Mouse (Mus musculus) monocyte, adult 5-6 weeks (primary cell): ENCODE data around the gene Osbpl9. TPM values are rescaled to one million over a fixed set of nuclear protein-coding genes. Genes with fewer than 3 reads are reported as not detected.

Experiments used
- ATAC-seq: fragments of 153-309, 156-312 bp; replicated peaks from 2 replicates; pipeline ENCODE4 v1.8.0; 2017; ENCODE audit warnings: mild to moderate bottlenecking; ENCODE audit not compliant: low TSS enrichment, insufficient number of reproducible peaks, severe bottlenecking, poor library complexity, low FRiP score
- total RNA-seq: library from RNA; stranded (forward); fragments of 200-1000, 200-491, 200-594 nt; gene quantifications from 3 replicates; pipeline ENCODE4 v1.2.3, GENCODE M21; 2017

Osbpl9 gene
- total RNA-seq, 1 experiment from 2014 or later = 250 TPM

DNA sequence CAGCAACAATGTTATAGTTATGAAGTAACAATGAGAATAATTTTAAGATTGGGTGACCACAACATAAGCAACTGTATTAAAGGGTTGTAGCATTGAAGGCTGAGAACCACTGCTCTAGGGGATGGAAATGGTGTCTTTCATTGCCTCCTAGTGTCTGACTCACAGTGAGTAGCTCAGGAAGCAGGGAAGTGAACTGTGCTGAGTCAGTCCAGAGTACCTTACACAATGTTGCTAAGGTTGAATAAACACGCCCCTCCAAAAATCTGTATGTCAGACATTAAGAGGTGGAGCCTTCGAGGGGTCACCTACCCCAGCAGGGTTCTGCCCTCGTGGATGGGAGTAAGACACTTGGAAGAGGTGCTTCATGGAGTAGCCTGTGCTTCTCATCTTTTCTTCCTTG, 11.9 kb upstream of the Osbpl9 start:
- peak; percentile 60; the same call in 1 of the 2 replicates for ATAC-seq

DNA sequence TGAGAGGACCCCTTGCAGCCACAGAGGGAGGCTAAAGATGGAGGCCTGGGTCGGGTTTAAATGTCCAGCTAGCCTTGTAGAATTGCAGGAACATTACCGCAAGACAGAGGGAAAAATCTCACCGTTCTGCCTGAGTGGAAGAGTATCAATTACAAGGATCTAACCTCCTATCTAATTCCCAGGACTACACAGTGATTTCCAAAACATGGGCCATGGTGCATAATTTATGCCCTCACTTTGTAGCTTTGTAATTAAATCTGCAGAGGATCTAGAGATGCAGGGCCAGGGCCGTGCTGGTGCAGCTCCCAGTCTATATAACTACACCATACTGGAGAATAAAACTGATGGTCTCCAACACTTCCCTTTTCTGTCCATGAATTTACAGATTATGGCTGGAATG, 8.8 kb upstream of the Osbpl9 start:
- no peak for ATAC-seq

DNA sequence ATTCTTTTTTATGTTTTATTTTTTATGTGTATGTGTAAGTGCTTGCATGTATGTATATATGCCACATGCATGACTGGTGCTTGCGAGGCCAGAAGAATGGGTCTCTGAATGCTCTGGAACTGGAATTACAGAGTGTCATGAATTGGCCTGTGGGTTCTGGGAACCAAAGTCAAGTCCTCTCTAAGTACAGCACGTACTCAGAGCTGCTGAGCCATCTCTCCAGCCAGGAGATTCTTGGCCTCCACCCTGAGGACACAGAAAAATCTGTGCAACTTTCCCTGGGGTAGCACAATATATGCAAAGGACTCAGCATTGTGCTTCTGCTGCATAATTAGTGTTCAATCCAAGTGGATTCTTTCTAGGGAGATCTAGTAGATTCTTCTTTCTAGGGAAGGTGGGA, 8.2 kb upstream of the Osbpl9 start:
- no peak for ATAC-seq

DNA sequence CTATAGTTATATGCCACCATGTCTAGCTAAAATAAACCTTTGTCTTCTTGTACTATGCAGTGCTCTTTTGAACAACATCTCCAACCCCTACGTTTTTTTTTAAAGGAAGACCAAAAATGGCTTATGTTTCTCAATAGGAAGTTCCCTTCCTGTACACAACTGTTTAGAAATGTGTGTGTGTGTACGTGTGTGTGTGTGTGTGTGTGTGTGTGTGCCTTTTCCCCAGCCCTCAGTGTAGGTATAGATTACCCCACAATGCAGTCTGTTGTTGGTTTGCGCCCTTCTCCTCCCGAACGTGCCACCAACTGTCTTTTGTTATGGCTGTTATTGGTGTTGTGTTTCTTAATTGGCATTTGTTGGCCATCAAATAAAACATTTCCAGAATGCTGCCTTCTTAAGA, 5.5 kb upstream of the Osbpl9 start:
- no peak for ATAC-seq

DNA sequence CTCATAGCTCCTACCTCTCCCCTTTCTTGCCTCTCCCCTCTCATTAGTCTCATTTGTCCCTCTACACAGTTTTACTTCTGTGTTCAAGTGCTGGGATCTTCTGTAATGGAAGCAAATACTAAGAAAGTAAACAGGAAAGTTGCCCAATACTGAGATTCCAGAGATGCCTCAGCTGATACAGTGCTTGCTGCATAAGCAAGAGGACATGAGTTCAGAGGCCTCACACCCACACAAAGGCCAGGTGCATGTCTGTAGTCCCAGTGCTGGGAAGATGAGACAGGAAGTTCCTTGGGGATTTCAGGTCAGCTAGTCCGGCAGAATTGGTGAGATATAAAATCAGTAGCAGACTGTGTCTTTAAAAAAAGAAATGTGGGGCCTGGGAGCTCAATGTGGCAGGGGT, 2.3 kb upstream of the Osbpl9 start:
- no peak for ATAC-seq

DNA sequence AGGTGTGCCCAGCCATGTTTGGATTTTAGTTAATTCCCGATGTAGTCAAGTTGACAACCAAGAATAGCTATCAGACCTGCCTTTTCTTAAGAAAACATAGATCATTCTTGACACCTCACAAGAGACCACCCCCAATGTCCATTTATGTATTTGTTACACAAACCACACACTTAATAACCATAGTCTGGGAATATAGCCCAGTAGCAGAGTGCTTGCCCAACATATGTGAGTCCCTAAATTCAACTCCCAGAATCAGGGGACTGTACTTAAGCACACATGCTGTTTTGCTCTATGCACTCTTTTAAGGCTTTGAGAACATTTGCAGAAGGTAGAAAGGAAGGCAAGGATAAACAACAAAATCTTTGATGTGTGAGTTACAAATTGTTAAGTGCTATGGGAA, 1.9 kb upstream of the Osbpl9 start:
- ATAC-seq = no peak

DNA sequence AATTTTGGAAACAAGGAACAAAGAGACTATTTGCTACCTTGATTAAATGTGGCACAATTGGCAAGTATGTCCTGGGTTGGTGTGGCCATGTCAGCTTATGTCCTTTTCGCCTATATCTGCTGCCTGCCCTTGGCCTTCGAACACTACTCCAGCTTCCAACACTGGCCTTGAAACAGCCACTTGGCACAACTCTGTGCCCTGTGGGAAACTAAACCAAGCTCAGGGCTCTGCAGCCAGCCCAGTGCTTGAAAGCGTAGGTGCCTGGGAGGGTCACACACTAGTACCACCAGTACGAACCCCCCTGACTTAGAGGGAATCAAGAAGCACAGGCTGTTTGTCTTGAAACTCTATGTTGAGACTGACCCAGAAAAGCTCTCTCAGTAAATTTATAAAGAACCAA, 3.0 kb downstream of the Osbpl9 start:
- ATAC-seq = no peak

DNA sequence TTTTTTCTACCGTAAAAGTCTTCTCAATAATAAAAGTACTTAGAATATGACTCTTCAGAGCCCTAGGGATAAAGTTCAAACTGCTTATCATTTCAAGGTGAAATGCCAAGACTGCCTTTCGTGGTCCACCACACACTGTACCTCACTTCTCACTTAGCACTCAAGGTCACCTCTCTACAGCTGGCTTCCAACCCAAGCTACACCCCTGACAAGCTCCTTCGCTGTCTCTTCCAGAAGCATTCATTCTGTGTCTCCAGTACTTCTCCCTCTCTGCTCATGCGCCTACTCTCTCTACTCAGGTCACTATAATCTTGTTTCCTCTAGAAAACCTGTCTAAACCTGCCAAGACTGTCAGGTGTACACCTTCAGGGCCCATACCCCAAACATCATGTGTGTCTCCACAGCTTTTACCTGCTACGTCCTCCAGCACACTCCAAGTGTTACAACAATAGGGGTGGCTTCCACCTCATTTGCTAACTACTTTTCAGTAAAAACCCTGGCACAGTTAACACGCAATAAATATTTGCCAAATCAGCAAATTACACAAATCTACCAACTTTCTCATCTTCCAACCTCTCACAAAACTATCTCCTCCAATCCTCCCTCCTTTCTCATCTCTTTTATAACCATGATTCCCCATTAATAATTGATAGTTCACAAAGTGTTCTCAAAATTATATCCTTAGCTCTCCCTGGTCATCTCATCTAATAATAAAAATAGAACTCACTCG, 6.0 kb downstream of the Osbpl9 start:
- no peak for ATAC-seq

DNA sequence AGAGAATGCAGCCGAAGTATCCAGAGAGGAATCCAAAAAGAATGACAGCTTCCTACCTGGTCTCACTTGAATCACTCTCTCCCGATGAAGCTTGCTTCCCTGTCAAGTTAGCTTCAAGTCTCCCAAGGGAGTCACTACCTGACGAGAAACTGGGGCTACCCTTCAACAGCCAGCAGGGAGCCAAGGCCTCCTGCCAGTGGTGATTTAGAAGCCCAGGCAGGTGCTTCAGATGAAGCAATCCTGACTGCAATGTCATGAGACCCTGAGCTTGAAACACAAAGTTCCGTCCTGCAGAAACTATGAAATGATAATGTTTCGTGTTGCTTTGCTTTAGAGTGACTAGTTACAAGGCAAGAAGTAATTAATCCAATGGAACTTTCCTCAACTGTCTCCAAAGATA, 8.2 kb downstream of the Osbpl9 start:
- no peak for ATAC-seq

DNA sequence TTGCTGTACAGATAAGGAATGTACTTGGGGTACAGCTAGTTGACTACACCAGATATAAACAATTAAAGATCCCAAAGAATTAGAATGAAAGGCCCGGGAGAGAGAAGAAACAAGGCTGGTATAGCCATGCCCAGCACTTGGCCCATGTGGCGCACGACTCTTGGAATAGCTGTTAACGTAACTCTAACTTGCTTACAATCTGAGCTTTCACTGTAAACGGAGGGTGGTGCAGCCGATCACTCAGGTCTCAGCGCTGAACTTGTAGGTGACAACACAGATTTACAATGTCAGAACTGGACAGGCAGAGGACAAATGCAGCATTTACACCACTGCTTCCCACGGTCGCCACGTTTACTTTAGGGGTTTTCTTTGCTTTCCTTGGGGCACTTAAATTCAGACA, 10.5 kb downstream of the Osbpl9 start:
- no peak for ATAC-seq

DNA sequence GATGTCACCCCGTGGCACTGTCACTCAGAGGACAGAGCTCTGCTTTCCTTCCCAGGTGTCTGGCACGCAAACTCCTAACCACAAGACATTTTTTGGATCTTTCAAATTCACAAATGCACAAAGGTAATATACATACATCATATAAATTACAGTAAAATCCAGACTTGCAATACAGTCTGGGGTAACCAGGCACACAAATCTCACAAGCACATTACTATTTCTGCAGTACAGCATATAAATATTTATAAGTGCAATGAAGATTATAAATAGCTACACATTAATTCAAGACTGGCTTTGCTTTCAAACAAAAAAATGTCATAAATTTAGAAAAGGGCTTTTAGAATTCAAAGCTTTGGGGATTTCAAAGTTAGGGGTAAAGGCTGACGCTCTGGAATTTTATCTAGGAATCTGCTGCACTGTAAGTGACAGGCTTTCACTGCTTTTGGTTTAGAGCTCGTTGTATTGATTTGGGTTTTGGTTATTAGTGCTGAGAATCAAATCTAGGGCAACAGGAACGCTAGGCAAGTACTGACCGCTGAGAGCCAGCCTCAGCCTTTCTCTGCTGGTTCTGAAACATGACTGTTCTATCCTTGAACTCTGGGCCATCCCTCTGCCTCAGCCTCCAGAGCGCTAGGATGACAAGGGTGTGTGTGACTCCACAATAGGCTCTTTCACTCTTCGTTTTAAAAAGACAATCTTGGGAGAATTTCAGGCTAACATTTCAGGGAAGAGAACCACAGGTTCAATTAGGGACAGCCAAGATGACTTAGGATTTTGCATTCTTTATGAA, 16.3 kb downstream of the Osbpl9 start:
- no peak for ATAC-seq

DNA sequence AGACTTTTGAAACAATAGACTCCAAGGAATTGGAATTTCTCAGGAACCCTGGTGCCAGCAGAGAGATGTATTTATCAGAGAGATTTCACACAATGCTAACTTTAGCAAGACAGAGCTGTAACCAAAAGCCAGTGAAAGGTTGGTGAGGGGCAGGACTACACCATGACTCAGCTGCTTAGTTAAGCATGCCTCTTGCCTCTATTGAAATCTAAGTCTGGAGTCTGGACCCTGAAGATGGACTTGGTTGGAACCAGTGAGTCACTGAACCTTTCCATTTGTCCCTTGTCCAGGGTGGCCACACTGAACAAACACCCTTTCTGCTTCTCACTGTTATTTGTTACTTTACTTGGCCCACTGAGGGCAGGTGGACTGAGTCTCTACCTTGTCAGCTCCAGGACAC, 26.4 kb downstream of the Osbpl9 start:
- ATAC-seq = no peak

DNA sequence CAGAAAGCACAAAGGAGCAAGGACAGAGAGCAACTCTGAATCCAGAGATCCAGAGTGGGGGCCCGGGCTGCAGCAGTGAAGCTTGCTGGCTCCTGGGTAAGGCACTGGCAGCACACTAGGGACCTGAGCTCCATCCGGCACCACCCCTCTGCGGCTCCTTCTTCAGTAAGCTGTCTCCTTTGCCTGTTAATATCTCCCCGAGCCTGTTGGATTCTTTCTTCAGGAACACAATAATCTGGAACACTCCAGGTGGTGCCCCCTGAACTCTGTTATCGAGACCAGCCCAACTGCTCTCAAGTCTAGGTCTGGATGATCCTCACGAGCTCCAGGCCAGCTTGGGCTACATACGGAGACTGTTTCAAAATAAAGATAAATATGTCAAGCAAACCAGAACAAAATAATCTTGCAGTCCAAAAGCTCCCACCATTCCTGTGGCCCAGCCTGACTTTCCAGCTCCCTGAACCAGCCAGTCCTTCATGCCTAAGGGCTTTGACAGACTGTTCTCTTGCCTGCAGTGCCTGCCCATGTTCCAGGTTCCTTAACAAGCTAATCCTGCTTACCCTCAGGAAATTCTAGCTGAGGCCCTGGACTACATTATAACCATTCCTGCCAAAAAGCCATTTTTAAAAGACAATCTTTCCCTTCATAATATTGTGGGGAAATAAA, 28.2 kb downstream of the Osbpl9 start:
- ATAC-seq = no peak

DNA sequence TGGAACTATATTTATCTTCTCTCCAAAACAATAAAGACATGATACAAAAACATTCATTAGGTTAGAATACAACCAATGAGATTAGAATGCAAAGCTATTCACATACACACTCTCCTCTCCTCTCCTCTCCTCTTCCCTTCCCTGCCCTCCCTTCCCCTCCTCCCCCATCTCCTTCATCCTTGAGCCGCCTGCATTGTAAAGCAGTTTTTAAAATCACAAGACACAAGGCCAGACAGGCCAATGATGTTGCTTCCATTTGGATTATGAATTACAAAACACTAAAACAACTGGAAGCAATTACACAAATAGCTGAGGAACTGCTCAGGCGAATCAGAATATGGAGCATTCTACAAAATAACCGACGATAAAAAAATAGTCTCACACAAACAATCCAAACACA, 28.7 kb downstream of the Osbpl9 start:
- no peak for ATAC-seq

DNA sequence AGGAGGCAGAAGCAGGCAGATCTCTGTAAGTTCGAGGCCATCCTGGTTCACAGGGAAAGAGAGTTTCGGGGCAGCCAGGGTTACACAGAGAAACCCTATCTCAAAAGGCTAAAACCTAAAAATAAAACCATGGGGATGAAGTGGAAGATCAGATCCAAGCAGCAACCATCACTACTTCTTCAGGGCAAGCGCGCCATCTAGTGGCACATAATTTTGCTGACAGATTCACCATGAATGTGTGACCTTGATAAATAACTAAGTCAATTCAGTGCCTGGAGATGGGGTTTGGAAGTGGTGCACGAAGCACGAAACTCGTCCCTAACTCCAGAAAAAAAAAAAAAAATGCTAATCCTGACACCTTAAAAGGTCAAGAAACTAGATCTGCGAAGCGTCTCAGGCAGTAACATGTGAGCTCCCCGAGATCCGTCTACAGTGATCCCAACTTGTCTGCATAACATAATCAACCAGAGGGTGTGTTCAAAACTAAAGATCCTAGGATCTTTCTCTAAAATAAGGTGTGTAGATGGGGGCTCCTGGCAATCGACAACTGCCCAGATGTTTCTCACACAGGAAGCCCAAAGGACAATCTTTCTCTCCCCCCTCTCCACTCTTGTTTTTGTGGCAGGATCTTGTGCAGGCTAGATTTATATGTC, 36.4 kb downstream of the Osbpl9 start:
- ATAC-seq = peak; percentile 50

DNA sequence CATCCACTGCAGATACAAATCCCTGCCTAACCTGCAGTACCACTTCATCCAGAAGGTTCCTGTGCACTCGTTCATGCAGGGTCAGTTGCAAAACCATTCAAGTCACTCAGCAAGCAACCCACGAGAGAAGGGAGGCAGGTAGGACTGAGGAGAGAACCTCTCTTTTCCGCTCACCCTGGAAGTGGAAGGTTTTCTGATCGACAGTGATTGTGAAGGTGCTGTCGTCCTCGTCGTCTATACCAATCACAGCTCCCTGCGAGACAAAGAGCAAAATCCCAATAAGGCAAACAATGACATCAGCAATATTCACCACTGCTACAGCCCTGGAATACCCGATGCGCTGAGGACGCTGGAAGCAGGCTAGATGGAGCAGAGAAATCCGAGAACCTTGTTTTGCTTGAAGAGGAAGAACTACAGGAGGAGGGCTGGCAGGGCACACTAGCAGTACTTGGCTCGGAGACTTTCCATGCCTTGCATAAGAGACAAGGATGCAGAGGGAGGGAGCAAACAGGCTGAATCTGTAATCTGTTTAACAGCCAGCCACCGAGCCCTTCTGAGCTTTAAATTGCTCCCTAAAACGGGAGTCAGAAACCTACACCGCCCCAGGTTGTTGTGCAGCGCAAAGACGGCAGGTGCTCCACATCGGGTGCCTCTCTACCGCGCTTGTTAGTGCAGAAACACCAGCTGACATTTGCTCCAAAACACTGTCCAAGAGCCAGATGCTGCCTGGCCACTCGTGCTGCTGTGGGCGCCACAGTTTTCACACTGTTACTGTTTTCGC, 45.4 kb downstream of the Osbpl9 start:
- ATAC-seq = no peak

DNA sequence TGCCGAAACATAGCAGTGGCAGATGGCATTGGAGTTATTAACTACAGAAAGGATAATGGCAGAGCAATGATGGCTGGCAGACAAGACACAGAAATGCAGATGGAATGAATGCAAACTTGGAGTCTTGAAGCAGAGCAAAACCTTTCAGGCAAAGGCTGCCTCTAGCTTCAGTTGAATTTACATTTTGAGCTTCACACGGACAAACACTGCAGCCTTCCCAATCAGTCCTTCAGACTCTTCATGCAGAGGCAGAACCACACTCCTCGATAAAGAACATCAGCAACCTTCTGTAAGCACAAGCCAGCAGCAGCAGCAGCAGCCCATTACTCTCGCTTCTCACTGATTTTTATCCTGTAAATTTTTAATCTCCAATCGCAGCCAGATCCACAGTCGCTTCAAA, 46.0 kb downstream of the Osbpl9 start:
- ATAC-seq = no peak

DNA sequence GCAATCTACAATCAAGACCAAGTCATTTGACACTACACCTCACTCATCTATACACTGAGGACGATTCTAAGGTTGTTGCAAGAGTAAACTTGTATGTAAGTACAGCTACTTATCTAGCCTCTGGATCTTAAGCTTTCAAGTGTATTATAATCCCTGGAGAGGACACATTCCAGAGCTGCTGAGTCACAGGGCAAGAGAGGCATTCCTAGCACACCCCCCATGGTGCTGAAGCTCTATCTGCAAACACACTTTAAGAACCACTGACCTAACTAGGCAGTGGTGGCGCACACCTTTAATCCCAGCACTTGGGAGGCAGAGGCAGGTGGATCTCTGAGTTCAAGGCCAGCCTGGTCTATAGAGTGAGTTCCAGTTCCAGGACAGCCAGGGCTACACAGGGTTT, 51.9 kb downstream of the Osbpl9 start:
- ATAC-seq = no peak

DNA sequence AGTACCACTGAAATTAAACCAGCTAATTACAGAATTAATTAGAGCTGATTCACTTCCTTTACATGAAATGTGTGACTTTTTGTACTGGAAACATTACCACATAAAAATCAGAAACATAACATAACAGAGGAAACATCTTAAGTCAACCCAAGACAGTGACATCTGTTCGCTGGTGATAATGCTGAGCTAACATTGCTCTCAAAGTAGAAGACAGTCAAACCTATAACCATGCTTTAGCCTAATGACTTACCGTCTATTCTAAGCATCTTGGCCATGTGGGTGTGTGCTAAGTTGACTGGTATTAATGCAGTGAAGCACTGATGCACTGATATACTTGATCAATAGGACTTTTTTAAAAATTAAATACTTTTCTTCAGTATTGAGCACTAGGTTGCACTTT, 52.7 kb downstream of the Osbpl9 start:
- no peak for ATAC-seq
